Mouse (Mus musculus): ENCODE results near the gene Gdpd1.
"Not testable (repeated sequence)": the region's sequence is repeated elsewhere in the genome, so short reads cannot be mapped to it uniquely, and the experiment has no call there.

Gdpd1 gene

DNA sequence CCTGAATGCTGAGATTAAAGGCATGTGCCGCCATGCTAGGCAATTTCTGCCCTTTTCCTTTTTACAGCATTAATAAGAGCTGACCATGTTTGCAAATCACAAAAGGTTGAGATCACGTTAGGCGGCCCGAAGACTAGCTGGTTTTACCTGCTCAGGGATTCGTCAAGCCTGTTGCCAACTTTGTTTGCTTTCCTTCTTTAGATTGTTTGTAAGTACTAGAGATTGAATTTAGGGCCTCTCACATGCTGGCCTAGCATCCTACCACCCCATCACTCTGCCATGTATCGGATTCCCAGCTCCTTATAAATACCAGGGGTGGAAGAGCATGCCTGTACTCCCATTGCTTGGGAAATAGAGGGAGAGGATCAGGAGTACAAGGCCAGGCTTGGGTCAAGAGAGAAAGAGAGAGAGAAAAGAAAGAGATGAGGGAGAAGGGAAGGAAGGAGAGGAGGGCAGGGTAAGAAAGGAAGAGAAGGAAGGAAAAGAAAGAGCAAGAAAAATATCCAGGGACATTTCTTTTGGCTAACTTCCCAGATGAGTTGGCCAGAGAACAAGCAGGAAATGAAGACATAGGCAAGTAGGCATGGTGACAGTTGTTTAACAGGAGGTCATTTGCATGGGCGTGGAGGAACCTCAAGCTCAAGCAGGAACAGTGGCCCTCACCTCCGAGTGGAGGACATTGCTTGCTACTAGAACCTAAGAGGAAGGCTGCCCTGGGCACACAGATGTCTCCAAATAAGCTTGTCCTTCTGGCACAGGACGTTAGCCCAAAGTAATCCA, 47.6 kb downstream of the Gdpd1 start:
- DNase-seq (ENCODE audit: low read depth in 1 of 2, low spot score in 2 of 2) = no peak

DNA sequence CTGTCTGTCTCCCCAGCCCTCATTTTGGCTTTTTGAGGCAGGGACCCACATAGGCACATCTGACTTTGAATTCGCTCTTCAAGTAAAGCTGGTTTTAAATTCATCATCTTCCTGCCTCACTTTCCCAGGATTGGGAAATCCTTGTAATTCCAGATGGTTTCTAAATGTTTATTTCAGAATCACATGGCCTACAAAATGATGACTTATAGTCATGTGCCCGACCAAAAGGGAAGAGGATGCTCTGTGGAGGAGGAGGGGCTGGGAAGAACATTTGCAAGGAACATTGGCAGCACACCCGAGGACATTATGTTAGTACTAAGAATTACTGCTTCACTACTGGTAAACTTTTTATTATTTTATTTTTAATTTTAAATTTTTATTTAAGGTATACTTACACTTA, 48.5 kb downstream of the Gdpd1 start:
- DNase-seq (ENCODE audit: low read depth in 1 of 2, low spot score in 2 of 2) = no peak

DNA sequence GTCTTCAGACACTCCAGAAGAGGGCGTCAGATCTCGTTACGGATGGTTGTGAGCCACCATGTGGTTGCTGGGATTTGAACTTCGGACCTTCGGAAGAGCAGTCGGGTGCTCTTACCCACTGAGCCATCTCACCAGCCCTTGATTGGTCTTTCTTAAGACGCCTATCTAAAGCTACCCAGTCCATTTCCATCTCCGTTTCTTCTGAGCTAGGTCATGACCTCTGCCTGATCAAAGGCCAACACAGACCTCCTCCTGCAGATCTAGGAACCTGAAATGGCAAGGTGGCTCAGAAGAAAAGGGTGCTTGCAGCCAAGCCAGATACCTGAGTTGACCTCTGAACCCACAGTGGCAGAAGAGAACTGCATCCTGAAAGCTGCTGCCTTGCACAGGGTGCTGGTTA, 50.6 kb downstream of the Gdpd1 start:
- not testable (repeated sequence) for DNase-seq (ENCODE audit: low read depth in 1 of 2, low spot score in 2 of 2)

DNA sequence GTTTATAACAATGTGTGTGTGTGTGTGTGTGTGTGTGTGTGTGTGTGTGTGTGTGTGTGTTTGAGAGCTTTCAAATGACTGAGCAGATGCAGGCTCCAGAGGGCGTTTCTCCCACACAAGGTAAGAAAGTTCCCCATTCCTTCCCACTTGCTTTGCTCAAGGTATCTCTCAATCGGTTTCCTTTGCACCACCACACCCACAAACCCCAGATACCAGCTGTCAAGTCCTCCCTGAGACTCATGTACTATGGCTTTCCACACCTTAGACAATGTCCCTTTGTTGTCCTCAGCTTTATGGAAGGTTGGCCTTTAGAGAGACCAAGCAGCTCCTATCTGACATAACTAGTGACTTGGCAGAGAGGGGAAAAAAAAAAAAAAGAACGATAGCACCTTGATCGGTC, 51.1 kb downstream of the Gdpd1 start:
- no peak for DNase-seq (ENCODE audit: low read depth in 1 of 2, low spot score in 2 of 2)

DNA sequence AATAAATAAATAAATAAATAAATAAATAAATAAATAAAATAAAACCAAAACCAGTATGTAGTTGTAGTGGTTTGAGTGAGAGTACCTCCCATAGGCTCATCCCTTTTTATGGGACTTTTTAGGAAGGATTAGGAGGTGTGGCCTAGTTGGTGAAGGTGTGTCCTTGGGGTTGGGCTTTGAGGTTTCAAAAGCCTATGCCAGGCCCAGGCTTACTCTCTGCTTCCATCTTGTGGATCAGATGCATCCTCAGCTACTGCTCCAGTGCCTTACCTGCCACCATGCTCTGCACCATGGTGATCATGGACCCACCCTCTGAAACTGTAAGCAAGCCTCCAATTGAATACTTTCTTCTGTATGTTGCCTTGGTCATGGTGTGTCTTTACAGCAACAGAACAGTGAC, 52.3 kb downstream of the Gdpd1 start:
- DNase-seq (ENCODE audit: low read depth in 1 of 2, low spot score in 2 of 2) = no peak

DNA sequence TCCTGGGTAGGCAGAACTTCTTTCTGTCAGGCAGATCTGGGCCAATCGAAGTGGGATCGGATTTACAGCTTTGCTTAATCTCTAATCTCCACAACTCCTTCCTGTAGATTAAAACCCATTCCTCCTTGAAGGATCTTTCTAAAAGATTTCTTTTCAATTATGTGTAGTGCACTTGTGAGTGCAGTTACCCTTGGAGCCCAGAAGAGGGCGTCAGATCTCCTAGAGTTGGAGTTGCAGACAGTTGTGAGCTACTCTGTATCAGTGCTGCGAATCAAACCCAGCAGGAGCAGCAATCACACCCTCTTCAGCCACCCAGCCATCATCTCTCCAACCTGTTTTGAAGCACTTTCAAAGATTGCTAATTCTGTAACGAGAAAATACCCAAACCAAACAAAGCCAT, 53.4 kb downstream of the Gdpd1 start:
- no peak for DNase-seq (ENCODE audit: low read depth in 1 of 2, low spot score in 2 of 2)

DNA sequence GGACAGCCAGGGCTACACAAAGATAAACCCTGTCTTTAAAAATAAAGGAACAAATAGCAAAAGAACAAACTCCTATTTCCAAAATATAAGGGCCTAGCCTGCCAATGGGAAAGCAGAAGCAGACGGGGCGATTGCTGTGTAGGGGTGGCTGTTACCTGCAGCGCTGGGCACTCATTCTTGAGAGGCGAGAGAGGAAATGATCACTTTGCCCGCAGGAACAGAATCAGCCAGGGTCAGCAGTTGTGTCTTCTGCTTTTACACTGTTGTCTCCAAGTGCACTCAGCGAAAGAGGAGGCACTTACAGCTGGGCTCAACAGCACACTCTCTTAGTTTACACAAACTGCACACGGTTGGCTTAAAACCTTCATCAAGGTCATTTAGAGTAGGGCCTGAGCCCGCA, 54.4 kb downstream of the Gdpd1 start:
- no peak for DNase-seq (ENCODE audit: low read depth in 1 of 2, low spot score in 2 of 2)

DNA sequence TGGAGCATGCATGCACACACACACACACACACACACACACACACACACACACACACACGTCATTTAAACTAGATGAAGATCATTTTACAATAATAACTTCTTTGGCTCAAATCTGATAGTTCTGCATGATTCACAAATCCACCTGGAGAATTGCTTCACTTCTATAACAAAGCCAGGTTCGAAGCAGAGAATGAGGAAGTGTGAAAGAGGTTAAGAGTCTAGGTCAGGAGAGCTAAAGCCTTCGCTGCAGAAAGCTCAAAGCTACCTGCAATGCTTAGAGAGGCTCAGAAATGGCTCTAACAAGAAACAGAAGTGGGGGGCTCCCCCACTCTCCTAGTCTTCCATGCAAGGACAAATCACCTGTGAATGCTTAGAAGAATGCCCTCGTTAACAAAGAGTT, 55.8 kb downstream of the Gdpd1 start:
- DNase-seq (ENCODE audit: low read depth in 1 of 2, low spot score in 2 of 2) = no peak

DNA sequence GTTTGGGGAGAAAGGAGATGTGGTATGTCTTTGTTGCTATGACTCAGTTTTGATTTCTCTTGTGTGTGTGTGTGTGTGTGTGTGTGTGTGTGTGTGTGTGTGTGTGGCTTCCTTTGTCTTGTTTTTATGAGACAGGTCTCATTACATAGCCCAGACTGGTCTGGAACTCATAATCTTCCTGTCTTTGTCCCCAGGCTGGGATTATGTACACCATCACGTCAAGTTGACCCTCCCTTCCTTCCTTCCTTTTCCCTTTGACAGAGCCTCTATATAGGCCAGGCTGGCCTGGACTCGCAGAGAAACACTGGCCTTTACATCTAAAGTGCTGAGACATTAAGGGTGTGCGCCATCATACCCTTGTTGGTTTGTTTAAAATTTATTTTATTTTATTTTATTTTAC, 58.2 kb downstream of the Gdpd1 start:
- no peak for DNase-seq (ENCODE audit: low read depth in 1 of 2, low spot score in 2 of 2)

DNA sequence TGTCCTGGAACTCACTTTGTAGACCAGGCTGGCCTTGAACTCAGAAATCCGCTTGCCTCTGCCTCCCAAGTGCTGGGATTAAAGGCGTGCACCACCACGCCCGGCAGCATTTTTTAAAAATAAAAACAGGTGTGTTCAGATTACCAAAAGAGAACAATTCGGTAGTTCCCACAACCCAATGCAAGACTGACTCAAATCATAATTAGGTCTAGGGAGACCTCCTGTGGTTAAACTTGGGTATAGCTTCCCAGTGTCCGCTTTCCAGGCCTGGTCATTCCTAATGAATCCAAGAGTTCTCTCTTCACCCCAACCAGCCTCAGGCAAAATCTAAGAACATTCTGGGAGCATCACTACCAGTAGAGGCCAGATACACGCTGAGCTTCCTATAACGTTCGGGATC, 63.4 kb downstream of the Gdpd1 start:
- peak in 1 of 2 experiments; percentile 25 for DNase-seq (ENCODE audit: low read depth in 1 of 2, low spot score in 2 of 2)

DNA sequence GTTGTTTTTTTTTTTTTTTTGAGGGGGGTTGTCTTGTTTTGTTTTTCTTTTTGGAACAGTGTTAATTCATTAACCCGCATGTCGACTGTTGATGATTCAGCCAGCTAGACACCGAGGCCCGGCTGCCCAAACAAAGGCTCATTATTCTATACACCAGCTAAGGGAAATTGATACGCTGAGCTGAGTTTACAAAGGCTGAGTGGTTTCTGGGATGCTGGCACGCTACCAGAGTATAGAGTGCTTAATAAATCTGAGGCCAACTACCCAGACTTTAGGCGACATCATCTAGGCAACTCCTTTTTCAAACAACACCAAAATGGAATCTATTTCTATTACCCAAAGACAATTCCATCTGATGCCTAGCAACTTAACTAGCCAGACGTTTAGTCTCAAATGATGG, 66.5 kb downstream of the Gdpd1 start:
- DNase-seq (ENCODE audit: low read depth in 1 of 2, low spot score in 2 of 2) = no peak

DNA sequence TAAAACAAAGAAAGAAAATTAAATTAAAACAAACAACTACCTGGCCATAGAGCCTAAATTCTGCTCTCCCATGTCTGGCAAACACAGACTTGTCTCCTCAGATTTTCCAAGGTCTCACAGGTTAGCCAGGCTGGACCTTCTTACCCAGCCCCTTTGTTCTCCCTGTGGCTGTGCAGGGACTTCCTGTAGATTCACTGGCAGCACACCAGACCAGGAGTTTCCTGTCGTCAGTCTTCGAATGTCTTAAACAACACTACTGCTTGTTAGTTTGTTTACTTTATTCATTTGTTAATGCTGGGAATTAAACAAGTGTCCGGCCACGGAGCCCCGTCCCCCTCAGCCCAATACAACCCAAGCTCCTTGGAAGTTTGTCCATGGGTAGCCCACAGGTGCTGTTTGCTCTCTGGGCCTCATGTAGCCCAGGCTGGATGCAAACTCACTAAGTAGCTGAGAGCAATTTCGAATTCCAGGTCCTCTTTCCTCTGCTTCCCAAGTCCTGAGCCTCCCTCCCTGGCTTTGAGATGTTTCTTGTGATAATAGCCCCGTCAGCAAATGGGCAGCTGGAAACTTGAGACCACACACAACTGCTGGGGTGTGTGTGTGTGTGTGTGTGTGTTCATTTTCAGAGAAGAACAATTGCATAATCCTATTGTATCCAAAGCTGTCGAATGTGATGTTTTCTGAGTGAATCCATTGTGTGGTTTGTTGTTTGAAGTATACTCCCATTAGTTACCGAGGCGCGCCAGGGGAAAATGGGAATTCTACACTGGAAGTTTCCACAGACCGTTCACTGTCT, 68.7 kb downstream of the Gdpd1 start:
- no peak for DNase-seq (ENCODE audit: low read depth in 1 of 2, low spot score in 2 of 2)

DNA sequence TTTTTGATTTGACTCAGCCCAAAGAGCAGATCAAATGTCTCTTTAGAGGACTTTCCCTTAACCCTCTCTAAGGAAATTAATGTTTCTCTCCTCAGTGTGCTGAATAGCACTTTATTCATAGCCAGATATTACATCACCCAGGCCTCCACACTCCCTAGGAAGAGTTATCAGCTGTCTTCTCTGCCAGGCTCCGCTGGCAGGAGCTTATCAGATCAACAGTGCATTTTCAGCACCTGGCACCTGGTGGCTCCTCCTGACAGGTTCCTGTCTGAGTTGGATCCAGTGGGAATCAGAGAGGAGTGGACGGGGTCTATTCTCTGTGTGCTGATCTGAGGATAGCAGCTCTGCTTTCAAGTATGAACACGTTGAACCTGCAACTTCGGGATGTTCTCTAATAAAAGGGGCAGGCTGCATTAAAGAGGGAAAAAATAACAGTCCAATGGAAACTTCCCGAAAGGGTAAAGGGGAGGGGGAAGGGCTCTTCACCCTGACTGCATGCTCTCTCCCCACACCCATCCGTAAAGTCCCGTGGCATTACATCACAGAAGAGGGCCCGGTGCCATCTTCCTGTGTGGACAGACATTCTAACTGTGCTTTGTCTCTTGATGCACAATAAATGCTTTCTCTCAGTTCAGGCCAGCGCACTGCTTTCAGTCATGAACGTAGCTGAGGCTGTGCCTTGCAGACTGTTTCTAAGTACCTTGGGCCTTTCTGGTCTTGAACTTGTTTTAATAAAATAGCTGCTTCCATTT, 71.6 kb downstream of the Gdpd1 start:
- no peak for DNase-seq (ENCODE audit: low read depth in 1 of 2, low spot score in 2 of 2)

DNA sequence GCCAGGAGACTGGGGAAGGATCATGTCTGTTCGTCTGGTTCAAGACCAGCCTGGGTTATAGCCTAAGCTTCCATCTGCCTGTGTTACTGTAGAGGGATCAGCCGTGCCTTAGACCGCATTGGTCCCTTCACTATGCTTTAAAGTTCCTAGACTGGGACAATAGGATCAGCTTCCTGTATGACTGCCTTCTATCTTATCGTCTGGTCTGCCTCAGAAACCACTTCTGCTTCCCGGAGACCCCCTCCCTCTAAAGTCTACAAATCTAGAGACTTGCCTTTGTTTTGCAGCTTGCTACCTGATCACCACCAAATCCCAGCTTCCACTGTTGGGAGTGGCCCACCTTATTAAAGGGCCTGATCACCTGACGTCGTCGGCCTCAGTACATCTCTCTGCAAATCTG, 72.6 kb downstream of the Gdpd1 start:
- DNase-seq (ENCODE audit: low read depth in 1 of 2, low spot score in 2 of 2) = no peak

DNA sequence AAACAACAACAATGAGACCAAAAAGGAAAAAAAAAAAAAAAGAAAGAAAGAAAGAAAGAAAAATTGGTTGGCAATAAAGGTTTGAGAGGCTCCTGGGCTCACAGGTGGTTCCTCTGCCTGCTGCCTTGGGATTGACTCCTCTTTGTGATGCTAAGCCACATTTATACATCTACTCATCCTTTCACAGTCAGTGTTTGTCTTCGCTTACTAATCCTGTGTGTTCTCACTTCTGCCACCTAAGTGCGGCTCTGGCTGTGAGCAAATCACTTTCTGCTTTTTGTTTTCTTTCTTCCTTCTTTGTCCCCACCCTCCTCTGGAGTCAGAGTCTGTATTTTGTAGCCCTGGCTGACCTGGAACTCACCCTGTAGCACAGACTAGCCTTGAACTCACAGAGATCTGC, 77.6 kb downstream of the Gdpd1 start:
- DNase-seq (ENCODE audit: low read depth in 1 of 2, low spot score in 2 of 2) = no peak

DNA sequence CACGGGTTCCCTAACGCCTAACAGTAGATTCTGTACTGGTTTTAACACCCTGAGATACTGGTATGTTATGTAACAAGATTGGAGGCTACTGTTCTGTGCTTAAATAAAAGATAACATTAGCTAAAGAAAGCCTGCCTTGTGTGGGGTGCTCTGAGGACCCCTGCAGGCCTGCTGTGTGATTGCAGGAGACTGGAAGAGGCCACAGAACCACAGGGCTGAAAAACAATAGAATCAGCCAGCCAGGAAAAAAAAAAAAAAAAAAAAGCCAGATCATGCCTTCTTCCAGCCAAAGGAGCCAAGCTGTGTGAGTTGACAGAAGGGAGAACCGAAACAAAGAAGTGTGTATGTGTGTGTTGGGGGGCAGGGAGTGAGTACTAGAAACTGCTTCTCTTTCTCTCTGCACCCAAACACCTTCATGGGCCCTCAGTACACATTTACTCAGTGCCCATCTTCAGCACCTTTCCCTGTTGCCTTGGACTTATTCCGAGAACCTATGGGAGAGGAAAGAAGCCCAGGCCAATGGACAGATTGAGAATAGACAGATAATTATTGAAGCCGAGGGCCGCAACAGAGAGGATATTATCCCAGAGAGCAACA, 78.1 kb downstream of the Gdpd1 start:
- peak; percentile 18 to 40 for DNase-seq (ENCODE audit: low read depth in 1 of 2, low spot score in 2 of 2)

DNA sequence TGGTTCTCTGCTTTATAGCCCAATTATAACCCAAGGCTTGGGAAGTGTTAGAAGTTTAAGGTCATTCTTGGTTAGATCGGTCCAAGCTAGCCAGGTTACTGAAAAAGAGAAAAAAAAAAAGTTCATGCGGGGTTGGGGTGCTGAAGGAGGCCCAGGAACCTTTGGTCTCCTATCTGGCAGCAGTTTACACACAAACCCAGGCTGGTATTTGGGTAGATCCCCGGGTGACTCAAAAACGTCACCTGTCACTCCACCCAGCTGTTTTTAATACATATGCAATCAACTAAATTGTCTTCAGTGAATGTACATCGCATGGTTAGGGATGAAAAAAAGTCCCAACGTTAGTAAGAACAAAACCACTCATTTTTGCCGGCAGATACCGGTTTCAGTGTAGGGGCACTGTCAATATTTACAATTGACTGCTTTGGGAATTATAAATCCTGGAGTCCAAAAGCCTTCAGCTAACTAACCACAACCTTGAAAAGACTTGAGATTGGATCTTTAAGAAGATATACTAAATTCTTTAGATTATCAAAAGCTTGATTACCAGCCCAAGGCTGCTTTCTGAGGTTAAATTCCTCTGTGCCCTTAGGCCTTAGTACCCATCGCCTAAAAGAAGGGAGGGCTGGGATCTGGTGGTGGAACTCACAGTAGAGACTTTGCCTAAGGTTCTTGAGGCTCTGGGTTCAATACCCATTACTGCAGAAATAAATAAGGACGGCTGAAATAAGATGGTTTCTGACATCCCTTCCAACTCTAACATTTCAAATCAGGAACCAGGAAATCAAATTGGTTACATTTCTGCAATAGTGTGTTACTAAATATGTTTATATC, 78.9 kb downstream of the Gdpd1 start:
- DNase-seq (ENCODE audit: low read depth in 1 of 2, low spot score in 2 of 2) = no peak

DNA sequence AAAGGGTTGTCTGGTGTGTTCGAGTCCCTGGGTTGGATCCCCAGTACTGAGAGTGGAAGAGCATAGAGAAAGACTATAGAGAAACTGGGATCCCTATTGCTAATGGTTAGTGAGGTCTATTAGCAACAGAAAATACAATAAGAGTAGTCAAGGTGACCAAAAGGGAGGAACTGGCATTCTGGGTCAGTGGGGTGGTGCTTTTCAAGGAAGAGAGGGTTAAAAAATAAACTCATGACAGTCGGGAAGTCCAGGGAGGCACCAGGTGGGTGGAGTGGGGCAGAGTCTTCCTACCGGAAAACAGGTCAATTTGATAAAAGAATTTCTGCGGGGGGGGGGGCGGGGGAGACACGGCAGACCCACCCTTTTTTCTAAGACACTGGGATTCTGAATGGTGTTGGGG, 79.5 kb downstream of the Gdpd1 start:
- no peak for DNase-seq (ENCODE audit: low read depth in 1 of 2, low spot score in 2 of 2)

DNA sequence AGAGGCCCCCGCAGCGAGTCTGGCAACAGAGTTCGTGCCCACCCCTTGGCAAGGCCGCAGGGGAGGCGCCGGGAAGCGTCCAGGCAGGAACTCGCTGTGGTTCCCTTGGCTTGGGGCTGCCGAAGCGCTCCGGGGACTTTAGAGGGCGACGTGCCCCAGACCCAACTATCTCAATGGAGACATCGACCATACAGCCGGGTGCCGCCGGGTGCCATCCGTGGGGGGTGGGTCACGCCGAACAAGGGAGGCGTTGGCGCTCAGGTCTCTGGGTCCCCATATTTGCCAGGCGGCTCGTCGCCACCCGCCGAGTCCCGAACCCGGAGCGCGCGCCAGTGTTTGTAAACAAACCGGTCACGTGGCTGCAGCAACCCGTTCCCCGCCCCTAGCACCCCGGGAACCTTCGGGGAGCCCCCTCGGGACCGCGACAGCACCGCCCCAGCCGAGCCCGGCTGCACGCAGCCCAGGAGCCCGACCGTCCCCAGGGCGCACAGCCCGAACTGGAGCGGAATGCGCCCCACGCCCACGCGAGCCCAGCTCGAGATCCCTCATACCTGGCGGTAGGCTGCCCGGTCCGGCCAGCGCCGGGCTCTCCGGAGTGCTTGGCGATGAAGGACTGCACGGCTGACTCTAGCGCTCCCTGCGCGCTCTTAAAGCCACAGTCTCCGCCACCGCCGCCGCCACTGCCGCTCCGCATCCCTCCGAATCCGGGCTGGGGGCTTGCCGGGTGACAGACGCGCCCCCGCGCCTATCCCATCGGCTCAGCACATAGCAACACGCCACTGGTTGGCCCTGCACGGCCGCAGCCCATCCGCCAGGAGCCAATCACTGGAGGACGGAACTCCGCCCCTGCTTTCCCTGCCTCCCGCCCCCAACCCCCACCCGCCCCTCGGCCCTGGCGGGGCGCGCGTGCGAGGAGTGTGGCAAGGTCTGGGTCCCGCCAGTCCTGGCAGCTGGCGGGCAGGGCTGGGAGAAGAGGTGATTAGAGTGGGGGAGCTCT, 80.5 kb downstream of the Gdpd1 start, which contains the start of gene Ypel2:
Ypel2 (minus strand) TSS at position 667 of the 997 bp plus-strand sequence.
- DNase-seq (ENCODE audit: low read depth in 1 of 2, low spot score in 2 of 2) = peak; percentile 44 to 70
